Mouse (Mus musculus) limb, embryonic 14.5 days (tissue): Measurements from ENCODE around the gene Scimp. TPM values are rescaled to one million over a fixed set of nuclear protein-coding genes. Genes with fewer than 3 reads are reported as not detected.

Experiments used
- ATAC-seq: fragments of 200-750 bp; cut with Nextera tagmentation; 2 replicates; pipeline ENCODE4 v1.8.0; 2017; ENCODE audit warnings: low read depth, moderate number of reproducible peaks, moderate TSS enrichment; ENCODE audit not compliant: low FRiP score
- DNase-seq: peaks from one replicate; pipeline ENCODE4 v3.0.0-alpha.2; 2015; ENCODE audit warnings: low spot score
- H3K27ac ChIP-seq: fragments of 300-500 bp; sonication (generic); replicated peaks from 2 replicates; pipeline ENCODE4 v1.5.1; 2014; ENCODE audit warnings: low read depth, mild to moderate bottlenecking, low read length, moderate library complexity, mixed read lengths
- H3K27me3 ChIP-seq: fragments of 300-500 bp; sonication (generic); 2 replicates; pipeline ENCODE4 v1.6.1; 2014; ENCODE audit warnings: low read length, mixed read lengths; ENCODE audit not compliant: control insufficient read depth, insufficient read depth
- H3K36me3 ChIP-seq: fragments of 300-500 bp; sonication (generic); 2 replicates; pipeline ENCODE4 v1.6.1; 2014; ENCODE audit warnings: mild to moderate bottlenecking, low read length, moderate library complexity, mixed read lengths; ENCODE audit not compliant: control insufficient read depth, insufficient read depth
- H3K4me1 ChIP-seq: fragments of 300-500 bp; sonication (generic); 2 replicates; pipeline ENCODE4 v1.6.1; 2014; ENCODE audit warnings: antibody characterized with exemption, low read length, mixed read lengths; ENCODE audit not compliant: control insufficient read depth, insufficient read depth
- H3K4me2 ChIP-seq: fragments of 300-500 bp; sonication (generic); replicated peaks from 2 replicates; pipeline ENCODE4 v1.6.1; 2014; ENCODE audit warnings: low read depth, mild to moderate bottlenecking, low read length, moderate library complexity; ENCODE audit not compliant: severe bottlenecking
- H3K4me3 ChIP-seq: fragments of 300-500 bp; sonication (generic); replicated peaks from 2 replicates; pipeline ENCODE4 v1.5.1; 2014; ENCODE audit warnings: low read length
- H3K9ac ChIP-seq: fragments of 300-500 bp; sonication (generic); 2 replicates; pipeline ENCODE4 v1.6.1; 2014; ENCODE audit warnings: mild to moderate bottlenecking, low read depth, low read length, moderate library complexity; ENCODE audit not compliant: severe bottlenecking
- H3K9me3 ChIP-seq: fragments of 300-500 bp; sonication (generic); 2 replicates; pipeline ENCODE4 v1.6.1; 2016; ENCODE audit warnings: low read length; ENCODE audit not compliant: control insufficient read depth
- POLR2A ChIP-seq: fragments of 200-500 bp; IDR thresholded peaks from 2 replicates; pipeline ENCODE4 v1.8.0; 2012; ENCODE audit warnings: inconsistent platforms, mild to moderate bottlenecking, moderate library complexity, borderline replicate concordance; ENCODE audit not compliant: insufficient read depth, insufficient read length; ENCODE audit errors: extremely low read depth
- WGBS: fragments of 180-500 bp; shearing (Covaris S2); extraction: QIAGEN DNeasy Blood & Tissue Kit; methylation state at CpG from one replicate; pipeline ENCODE4 v1.1.7; 2014; 5-methylcytosine and 5-hydroxymethylcytosine counted together
- polyA plus RNA-seq, 2 experiments: library from polyadenylated mRNA; depleted of rRNA in 1 of 2; stranded (reverse) in 1 of 2; unstranded in 1 of 2; fragments of >200 nt; fragmentation: Nextera tagmentation in 1 of 2; extraction: Ambion mirVana in 1 of 2; gene quantifications; 2 replicates each; pipeline versions ENCODE4 v1.2.1 to v1.2.3; 2012 to 2014

Gene Scimp
- polyA plus RNA-seq, 2 experiments = 0.05 to 0.40 TPM

DNA sequence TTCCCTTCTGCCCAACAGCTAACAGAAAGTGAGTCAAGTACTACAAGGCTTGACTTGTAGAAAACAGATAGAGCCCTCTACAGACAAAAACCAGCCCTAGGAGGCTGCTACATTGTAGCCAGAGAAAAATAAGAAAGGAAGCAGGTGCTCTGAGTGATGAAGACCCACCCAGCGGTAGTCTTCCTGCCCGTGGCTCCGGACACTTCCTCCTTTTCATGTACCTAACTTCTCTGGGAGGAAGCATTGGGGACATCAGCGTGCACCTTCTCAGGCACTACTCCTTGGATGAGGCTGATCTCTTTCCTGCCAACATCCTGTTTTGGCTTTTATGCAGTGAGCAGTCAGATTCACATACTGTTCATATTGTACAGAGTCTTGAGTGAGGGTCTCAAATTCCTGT is 5.7 kb downstream of the Scimp start:
- no peak for DNase-seq
- H3K27ac ChIP-seq = no peak overlapping the region
- H3K4me2 ChIP-seq = no peak overlapping the region
- H3K4me3 ChIP-seq = no peak overlapping the region
- H3K9ac ChIP-seq = no peak overlapping the region
- H3K27me3 ChIP-seq = no peaks in the 10 kb centered on the region
- H3K4me1 ChIP-seq = no peaks in the 10 kb centered on the region
- 79% methylated on average over 4 of the region's 4 CpGs for WGBS
- no peaks in the 10 kb centered on the region for H3K9me3 ChIP-seq
- no peak for ATAC-seq
- no peak for TF ChIP-seq POLR2A
- no peaks in the 10 kb centered on the region for H3K36me3 ChIP-seq

DNA sequence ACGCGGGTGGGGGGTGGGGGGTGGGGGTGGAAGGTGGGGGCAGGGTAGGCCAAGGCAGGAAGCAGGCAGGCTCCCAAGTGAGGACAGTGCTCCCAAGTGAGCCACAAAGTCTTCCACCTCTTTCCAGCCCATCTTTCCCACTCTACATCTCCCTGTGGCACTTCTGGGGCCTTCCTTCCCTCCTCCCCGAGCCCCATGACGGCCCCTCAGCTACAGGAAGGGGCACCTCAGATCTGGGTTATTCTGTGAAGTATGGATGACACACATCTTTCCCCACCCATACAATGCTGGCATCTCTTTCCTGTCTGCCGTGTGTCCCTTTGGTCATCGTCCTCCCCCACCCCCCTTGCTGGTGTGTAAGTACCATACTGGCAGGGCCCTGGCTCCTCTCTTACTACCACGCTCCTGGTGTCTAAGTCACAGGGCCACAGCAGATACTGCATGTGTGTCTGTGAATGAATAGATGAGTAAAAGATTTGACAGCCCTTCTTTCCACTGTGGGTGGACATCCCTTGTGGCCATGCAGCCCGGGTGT is 6.7 kb downstream of the Scimp start:
- Histone ChIP-seq H3K9me3 (no peaks in the 10 kb centered on the region), H3K36me3 (no peaks in the 10 kb centered on the region), H3K4me3 (no peak overlapping the region), H3K4me1 (no peaks in the 10 kb centered on the region), H3K27ac (no peak overlapping the region), H3K4me2 (no peak overlapping the region), H3K27me3 (no peaks in the 10 kb centered on the region), H3K9ac (no peak overlapping the region)
- TF ChIP-seq POLR2A = no peak
- DNase-seq (no peak), ATAC-seq (no peak)
- WGBS = 71% methylated on average over 8 of the region's 8 CpGs

DNA sequence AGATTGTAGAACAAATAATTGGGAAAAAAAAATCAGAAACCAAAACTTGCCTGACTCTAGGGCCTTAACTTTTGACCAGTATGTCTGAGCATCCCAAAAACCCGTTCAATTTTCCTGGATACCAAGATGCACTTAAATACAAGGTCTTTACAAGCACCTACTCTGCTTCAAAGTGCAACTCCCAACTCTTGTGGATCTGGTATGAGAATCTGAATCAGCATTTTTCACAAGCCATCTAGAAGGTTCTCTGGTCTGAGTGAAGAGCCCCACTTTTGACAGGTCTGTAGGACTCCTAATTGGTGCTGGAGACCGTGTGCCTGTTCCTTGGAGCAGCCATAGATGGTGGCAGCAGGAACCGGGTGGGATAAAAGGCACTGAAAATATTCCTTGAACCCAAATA is 8.0 kb downstream of the Scimp start:
- TF ChIP-seq POLR2A = no peak
- ATAC-seq (no peak), DNase-seq (no peak)
- H3K4me3 ChIP-seq = no peak overlapping the region
- no peak overlapping the region for H3K27ac ChIP-seq
- H3K27me3 ChIP-seq = no peaks in the 10 kb centered on the region
- no peaks in the 10 kb centered on the region for H3K36me3 ChIP-seq
- no peak overlapping the region for H3K4me2 ChIP-seq
- 72% methylated on average over 3 of the region's 3 CpGs for WGBS
- no peaks in the 10 kb centered on the region for H3K9me3 ChIP-seq
- no peak overlapping the region for H3K9ac ChIP-seq
- no peaks in the 10 kb centered on the region for H3K4me1 ChIP-seq

DNA sequence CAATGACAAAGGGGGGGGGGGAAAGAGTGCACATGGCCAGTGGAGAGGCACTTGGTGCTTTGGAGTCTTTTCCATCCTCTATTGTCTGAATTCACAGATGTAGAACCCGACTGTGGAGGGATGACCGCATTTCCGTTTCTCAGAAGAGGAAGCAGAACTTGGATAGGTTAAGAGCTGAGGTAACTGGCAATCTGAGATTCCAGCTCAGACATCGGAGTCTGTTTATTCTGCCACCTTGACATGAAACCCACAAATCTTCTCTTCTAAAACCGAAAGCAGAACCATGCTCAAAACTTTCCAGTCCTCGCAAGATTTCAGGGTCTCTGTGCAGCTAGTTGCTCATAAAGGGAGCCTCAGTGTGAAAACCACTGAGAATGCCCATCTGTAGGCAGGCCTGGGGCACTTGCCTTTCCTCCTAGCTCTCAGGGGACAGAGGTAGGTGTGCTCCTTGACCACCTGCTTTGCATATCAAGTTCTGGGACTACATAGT is 8.6 kb downstream of the Scimp start:
- ATAC-seq (no peak), DNase-seq (no peak)
- Histone ChIP-seq H3K9ac (no peak overlapping the region), H3K27ac (no peak overlapping the region), H3K4me3 (no peak overlapping the region), H3K4me2 (no peak overlapping the region), H3K36me3 (no peaks in the 10 kb centered on the region), H3K4me1 (no peaks in the 10 kb centered on the region), H3K27me3 (no peaks in the 10 kb centered on the region), H3K9me3 (no peaks in the 10 kb centered on the region)
- WGBS = 84% methylated on average over 6 of the region's 6 CpGs
- TF ChIP-seq POLR2A = no peak

DNA sequence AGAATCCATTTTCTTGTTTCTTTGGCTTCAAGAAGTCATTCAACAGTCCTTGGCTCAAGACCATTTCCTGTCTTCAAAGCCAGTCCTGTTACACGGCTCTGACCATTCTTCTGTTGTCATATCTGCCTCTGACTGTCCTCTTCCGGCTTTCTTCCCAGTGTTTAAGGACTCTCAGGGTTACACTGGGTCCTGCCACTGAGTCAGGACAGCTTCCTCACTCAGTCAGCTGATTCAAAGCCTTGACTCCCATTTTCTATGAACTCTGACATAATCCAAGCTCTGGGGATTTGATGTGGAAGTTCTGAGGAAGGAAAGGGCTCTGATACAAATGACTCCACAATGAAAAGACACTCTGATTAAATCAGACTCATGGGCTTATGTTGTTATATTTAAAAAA is 9.5 kb downstream of the Scimp start:
- no peaks in the 10 kb centered on the region for H3K27me3 ChIP-seq

More for the DNA sequence above, 9.5 kb downstream of the Scimp start:
- 67% methylated on average over 2 of the region's 2 CpGs for WGBS
- ATAC-seq (no peak), DNase-seq (no peak)
- Histone ChIP-seq H3K9me3 (no peaks in the 10 kb centered on the region), H3K4me1 (no peaks in the 10 kb centered on the region), H3K9ac (no peak overlapping the region), H3K4me3 (no peak overlapping the region), H3K4me2 (no peak overlapping the region), H3K27ac (no peak overlapping the region), H3K36me3 (no peaks in the 10 kb centered on the region)
- TF ChIP-seq POLR2A = no peak
